Mouse (Mus musculus) thymus, adult 2 months (tissue): Measurements from ENCODE around the gene Hfe2.

Source experiments
- CTCF ChIP-seq: fragments of 200-500 bp; IDR thresholded peaks from 2 replicates; pipeline ENCODE4 v1.5.1; 2012; ENCODE audit warnings: mild to moderate bottlenecking, control low read depth, low read length, moderate library complexity, borderline replicate concordance; ENCODE audit not compliant: control insufficient read depth, poor library complexity, insufficient read depth; ENCODE audit errors: extremely low read depth
- POLR2A ChIP-seq: fragments of 200-500 bp; IDR thresholded peaks from 2 replicates; pipeline ENCODE4 v1.6.1; 2012; ENCODE audit warnings: mild to moderate bottlenecking, low read length, control low read depth, moderate library complexity; ENCODE audit not compliant: control insufficient read depth, poor library complexity, insufficient read depth; ENCODE audit errors: extremely low read depth

DNA sequence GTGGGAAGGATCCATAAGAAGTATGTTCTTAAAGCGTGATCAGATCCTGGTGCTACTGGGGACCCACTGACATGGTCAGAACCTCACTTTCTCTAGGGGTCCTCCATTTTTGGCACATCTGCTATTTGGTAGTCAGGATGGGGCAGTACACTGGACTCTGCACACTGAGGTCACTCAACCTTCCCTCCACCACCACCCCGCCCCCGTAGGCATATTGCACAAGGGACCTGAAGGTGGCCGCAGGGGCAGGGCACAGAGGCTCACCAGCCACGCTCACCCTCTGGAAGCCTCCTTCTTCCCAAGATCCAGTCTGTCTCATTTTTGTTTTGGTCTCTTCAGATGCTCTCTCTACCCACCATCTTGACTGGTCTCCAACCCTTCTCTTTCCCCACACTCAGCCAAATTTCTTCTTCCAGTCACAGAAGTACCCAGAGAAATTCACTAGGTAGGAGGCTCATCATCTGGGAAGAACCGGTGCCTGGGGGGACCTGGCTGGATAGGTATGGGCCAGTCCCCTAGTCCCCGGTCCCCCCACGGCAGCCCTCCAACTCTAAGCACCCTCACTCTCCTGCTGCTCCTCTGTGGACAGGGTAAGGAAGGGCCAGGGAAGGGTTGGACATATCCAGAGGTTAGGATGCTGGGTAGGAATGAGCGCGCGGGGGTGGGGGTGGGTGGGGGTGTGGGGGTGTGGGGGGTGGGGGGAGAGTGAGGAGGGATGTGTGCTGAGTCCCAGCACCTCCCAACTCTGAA is 1.2 kb downstream of the Hfe2 start:
- TF ChIP-seq POLR2A (no peak), CTCF (no peak)
